Mouse (Mus musculus) megakaryocyte, embryonic 14.5 days (primary cell): ENCODE data around the gene Rnf169. TPM values are rescaled to one million over a fixed set of nuclear protein-coding genes. Genes with fewer than 3 reads are reported as not detected.
"Not testable (repeated sequence)": the region's sequence is repeated elsewhere in the genome, so short reads cannot be mapped to it uniquely, and the experiment has no call there.

Source experiments
- H3K27me3 ChIP-seq: replicated peaks from 2 replicates; pipeline ENCODE3; 2012; ENCODE audit warnings: inconsistent platforms
- H3K36me3 ChIP-seq: replicated peaks from 2 replicates; pipeline ENCODE3; 2012; ENCODE audit warnings: low read length, inconsistent platforms, mixed read lengths
- H3K4me1 ChIP-seq: 2 replicates; pipeline ENCODE4 v1.6.1; 2012; ENCODE audit warnings: inconsistent platforms
- H3K4me3 ChIP-seq: replicated peaks from 2 replicates; pipeline ENCODE3; 2012; ENCODE audit warnings: moderate library complexity, mild to moderate bottlenecking, inconsistent platforms
- H3K9me3 ChIP-seq: 2 replicates; pipeline ENCODE4 v1.6.1; 2012; ENCODE audit warnings: inconsistent platforms
- FLI1 ChIP-seq: IDR thresholded peaks from 2 replicates; pipeline ENCODE4 v1.6.1; 2012; ENCODE audit warnings: low read length, inconsistent platforms, mixed read lengths
- GATA1 ChIP-seq: IDR thresholded peaks from 3 replicates; pipeline ENCODE4 v1.6.1; 2012; ENCODE audit warnings: mixed read lengths, low read length, inconsistent platforms, borderline replicate concordance
- polyA plus RNA-seq: library from polyadenylated mRNA; stranded (reverse); fragments of >175 nt; gene quantifications from 2 replicates; pipeline ENCODE4 v1.2.3, GENCODE M21; 2012; ENCODE audit warnings: low replicate concordance; ENCODE audit not compliant: insufficient read depth

Rnf169 gene
- polyA plus RNA-seq, 1 experiment, result 0.87 TPM

DNA sequence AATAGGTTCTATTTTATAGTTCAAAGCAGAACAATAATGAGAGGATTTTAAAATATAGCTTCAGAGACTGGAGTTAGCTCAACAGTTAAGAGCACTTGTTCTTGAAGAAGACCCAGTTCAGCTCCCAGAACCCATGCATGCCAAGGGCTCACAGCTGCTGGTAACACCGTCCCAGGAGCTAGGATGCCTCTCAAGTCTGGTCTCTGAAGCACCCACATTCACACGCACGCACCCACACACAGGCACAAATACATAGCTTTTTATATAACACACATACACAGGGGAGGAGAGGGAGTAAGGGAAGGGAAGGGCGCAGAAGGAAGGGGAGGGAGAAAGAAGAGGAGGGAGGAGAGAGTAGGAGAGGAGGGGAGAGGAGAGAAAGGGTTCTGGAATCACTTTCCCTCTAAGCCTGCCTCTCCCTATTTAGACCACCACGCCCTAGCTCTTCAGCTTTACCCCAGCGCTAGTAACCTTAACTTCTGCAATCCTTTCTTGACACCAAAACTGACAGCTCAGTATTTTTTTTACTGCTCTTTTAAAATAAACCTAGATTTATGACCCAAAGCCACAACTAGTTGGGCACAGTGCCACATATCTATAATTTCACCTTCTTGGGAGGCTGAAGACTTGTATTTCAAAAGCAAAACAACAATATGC is 26.7 kb downstream of the Rnf169 start:
- peaks cover 18% of the 10 kb centered on the region for H3K4me1 ChIP-seq

DNA sequence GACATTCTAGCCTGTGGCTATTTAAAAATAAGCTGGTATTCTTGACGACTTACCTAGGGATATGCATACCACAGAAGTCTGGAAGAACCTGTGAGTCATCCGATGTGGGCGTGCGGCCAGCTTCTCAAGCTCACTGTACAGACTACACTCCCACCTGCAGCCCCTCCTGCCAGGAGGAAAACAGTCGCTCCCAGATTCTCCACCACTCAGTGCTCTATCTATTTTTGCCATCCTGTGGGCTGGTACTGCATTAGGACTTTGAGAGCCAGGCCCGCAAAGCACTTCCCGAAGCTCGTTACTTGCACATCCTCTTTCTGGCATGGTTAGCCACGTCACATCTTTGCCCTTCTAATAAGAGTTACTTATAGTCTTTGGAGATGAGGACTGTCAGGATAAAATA is 32.9 kb downstream of the Rnf169 start:
- TF ChIP-seq FLI1 (no peak), GATA1 (no peak)
- H3K9me3 ChIP-seq, result no peaks in the 10 kb centered on the region
- no peak overlapping the region for H3K4me3 ChIP-seq
- peaks cover 28% of the 10 kb centered on the region for H3K4me1 ChIP-seq
- H3K27me3 ChIP-seq, result no peaks in the 10 kb centered on the region
- peaks cover 68% of the 10 kb centered on the region for H3K36me3 ChIP-seq

More for the DNA sequence above, 26.7 kb downstream of the Rnf169 start:
- H3K9me3 ChIP-seq, result no peaks in the 10 kb centered on the region
- H3K36me3 ChIP-seq, result peaks cover 43% of the 10 kb centered on the region
- H3K27me3 ChIP-seq, result no peaks in the 10 kb centered on the region
- H3K4me3 ChIP-seq, result no peak overlapping the region
- no peak for TF ChIP-seq GATA1
- no peak for TF ChIP-seq FLI1

- H3K36me3 ChIP-seq, result peaks cover 72% of the 10 kb centered on the region
Observed at GRCm38 (mm10) chr7:99946356-99946755, 33.9 kb downstream of the Rnf169 start.

DNA sequence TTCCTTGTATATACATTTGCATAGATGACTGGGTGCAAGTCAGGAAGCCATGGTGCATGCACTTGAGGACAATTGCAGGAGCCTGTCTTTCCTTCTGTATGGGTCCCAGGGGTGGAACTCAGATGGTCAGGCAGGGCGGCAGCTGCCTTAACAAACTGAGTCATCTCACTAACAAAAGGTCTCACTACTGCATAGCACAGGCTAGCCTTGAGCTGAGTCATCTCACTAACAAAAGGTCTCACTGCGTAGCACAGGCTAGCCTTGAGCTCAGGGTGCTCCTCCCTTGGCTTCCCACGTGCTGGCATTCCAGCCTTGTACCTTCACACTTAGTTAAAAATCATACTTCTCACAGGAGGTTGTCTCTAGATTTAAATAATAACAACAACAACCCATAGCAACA is 34.3 kb downstream of the Rnf169 start:
- H3K4me1 ChIP-seq, result peaks cover 28% of the 10 kb centered on the region
- H3K4me3 ChIP-seq, result no peak overlapping the region
- no peaks in the 10 kb centered on the region for H3K27me3 ChIP-seq
- H3K9me3 ChIP-seq, result no peaks in the 10 kb centered on the region
- H3K36me3 ChIP-seq, result peaks cover 75% of the 10 kb centered on the region
- TF ChIP-seq GATA1, result no peak
- TF ChIP-seq FLI1, result no peak

More at GRCm38 (mm10) chr7:99946356-99946755, 33.9 kb downstream of the Rnf169 start:
- peaks cover 28% of the 10 kb centered on the region for H3K4me1 ChIP-seq
- H3K9me3 ChIP-seq, result no peaks in the 10 kb centered on the region
- no peak overlapping the region for H3K4me3 ChIP-seq
- H3K27me3 ChIP-seq, result no peaks in the 10 kb centered on the region
- TF ChIP-seq GATA1 (no peak), FLI1 (no peak)

- not testable (repeated sequence) for H3K9me3 ChIP-seq, H3K27me3 ChIP-seq, H3K4me3 ChIP-seq
- H3K4me1 ChIP-seq, result peaks cover 28% of the 10 kb centered on the region
- H3K36me3 ChIP-seq, result peaks cover 84% of the 10 kb centered on the region
Observed at GRCm38 (mm10) chr7:99945012-99945411, 35.2 kb downstream of the Rnf169 start.

GRCm38 (mm10) chr7:99944520-99944919 is 35.7 kb downstream of the Rnf169 start:
- Histone ChIP-seq H3K27me3 (no peaks in the 10 kb centered on the region), H3K4me3 (no peak overlapping the region), H3K36me3 (peaks cover 81% of the 10 kb centered on the region), H3K4me1 (peaks cover 28% of the 10 kb centered on the region), H3K9me3 (no peaks in the 10 kb centered on the region)
- no peak for TF ChIP-seq FLI1
- TF ChIP-seq GATA1, result no peak

DNA sequence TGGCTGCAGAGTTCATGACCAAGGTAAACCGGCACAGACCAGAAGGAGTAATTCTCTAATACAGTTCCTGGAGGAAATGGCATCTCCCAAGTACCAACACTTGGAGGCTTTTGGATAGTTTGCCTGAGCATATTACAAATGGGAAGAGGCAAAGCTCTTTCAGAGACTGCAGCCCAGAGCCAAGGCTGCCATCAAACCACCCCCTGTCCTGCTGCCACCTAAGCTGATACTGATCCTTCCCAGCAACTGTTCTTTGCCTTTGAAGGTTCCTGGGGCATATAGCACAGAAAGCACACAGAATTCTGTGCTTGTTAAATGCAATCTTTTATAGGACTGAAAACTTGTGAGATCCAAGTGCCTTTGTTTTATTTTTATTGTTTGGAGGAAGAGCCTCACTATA is 39.6 kb downstream of the Rnf169 start:
- Histone ChIP-seq H3K27me3 (no peaks in the 10 kb centered on the region), H3K4me3 (no peak overlapping the region), H3K4me1 (peaks cover 5% of the 10 kb centered on the region), H3K36me3 (peaks cover 67% of the 10 kb centered on the region), H3K9me3 (no peaks in the 10 kb centered on the region)
- no peak for TF ChIP-seq FLI1
- TF ChIP-seq GATA1, result no peak

DNA sequence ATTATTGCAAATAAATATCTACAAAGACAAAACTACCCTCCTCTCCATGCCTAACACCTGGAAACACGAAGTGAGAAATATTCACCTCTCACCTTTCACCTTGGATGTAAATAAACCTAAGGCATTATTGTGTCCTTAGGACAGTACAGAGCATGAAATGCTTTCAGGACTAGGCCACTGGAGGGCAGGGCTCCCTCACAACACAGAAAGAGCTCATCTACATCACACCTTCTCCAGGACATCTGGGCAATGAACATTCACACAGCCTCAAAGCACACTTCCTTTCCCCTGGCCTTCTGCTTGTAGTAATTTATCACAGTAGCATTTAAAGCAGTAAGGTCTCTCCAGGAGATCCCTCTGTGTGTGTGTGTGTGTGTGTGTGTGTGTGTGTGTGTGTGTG is 44.5 kb downstream of the Rnf169 start:
- Histone ChIP-seq H3K27me3 (no peaks in the 10 kb centered on the region), H3K4me1 (peaks cover 6% of the 10 kb centered on the region), H3K9me3 (peaks cover 9% of the 10 kb centered on the region), H3K36me3 (peaks cover 71% of the 10 kb centered on the region), H3K4me3 (no peak overlapping the region)
- TF ChIP-seq GATA1 (no peak), FLI1 (no peak)

- peaks cover 6% of the 10 kb centered on the region for H3K4me1 ChIP-seq
- TF ChIP-seq FLI1, result no peak
- no peak for TF ChIP-seq GATA1
- no peaks in the 10 kb centered on the region for H3K9me3 ChIP-seq
- peaks cover 86% of the 10 kb centered on the region for H3K36me3 ChIP-seq
- H3K27me3 ChIP-seq, result no peaks in the 10 kb centered on the region
- no peak overlapping the region for H3K4me3 ChIP-seq
Observed at GRCm38 (mm10) chr7:99926916-99927714, 53.1 kb downstream of the Rnf169 start.

DNA sequence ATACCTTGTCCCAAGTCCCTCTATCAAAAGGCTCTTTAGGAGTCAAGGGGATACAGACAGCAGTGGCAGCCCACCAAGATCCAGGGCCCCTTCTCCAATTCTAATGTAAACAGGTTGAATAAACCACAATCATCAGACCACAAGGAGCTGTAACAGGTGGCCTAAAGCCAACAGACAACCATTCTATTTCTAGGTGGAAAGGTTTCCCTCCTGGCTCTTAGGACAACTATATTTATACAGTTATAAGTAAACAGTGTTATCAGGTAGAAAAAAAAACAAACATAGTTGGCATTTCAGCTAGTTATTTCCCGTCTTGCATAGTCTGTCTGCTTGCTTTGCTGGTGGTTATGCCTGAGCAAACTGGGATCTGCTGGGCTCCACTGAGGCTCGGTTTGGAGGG is 59.8 kb downstream of the Rnf169 start:
- Histone ChIP-seq H3K27me3 (peaks cover 44% of the 10 kb centered on the region), H3K4me3 (no peak overlapping the region), H3K4me1 (peaks cover 16% of the 10 kb centered on the region), H3K9me3 (no peaks in the 10 kb centered on the region), H3K36me3 (peaks cover 56% of the 10 kb centered on the region)
- TF ChIP-seq FLI1 (no peak), GATA1 (no peak)
